Mouse (Mus musculus) neural tube, embryonic 11.5 days (tissue): ENCODE measurements around the gene Mrpl47. TPM values are rescaled to one million over a fixed set of nuclear protein-coding genes. Genes with fewer than 3 reads are reported as not detected.
"Not testable (repeated sequence)": the region's sequence is repeated elsewhere in the genome, so short reads cannot be mapped to it uniquely, and the experiment has no call there.

Source experiments
- ATAC-seq: fragments of 200-750 bp; cut with Nextera tagmentation; 2 replicates; pipeline ENCODE4 v1.8.0; 2017; ENCODE audit warnings: moderate number of reproducible peaks, mild to moderate bottlenecking, moderate TSS enrichment, moderate library complexity; ENCODE audit not compliant: insufficient read depth, low FRiP score, low TSS enrichment
- DNase-seq: peaks from one replicate; pipeline ENCODE4 v3.0.0-alpha.2; 2015; ENCODE audit warnings: low spot score
- H3K27ac ChIP-seq: fragments of 300-500 bp; sonication (generic); 2 replicates; pipeline ENCODE4 v1.5.1; 2014; ENCODE audit warnings: low read depth, mild to moderate bottlenecking, low read length
- H3K27me3 ChIP-seq: fragments of 300-500 bp; sonication (generic); 2 replicates; pipeline ENCODE4 v1.6.1; 2014; ENCODE audit warnings: mild to moderate bottlenecking, low read length, mixed read lengths; ENCODE audit not compliant: control insufficient read depth, insufficient read depth
- H3K36me3 ChIP-seq: fragments of 300-500 bp; sonication (generic); 2 replicates; pipeline ENCODE4 v1.6.1; 2014; ENCODE audit warnings: mild to moderate bottlenecking, low read length, moderate library complexity, mixed read lengths; ENCODE audit not compliant: control insufficient read depth, insufficient read depth
- H3K4me1 ChIP-seq: fragments of 300-500 bp; sonication (generic); 2 replicates; pipeline ENCODE4 v1.6.1; 2014; ENCODE audit warnings: low read length, mixed read lengths; ENCODE audit not compliant: control insufficient read depth, insufficient read depth
- H3K4me2 ChIP-seq: fragments of 300-500 bp; sonication (generic); 2 replicates; pipeline ENCODE4 v1.6.1; 2014; ENCODE audit warnings: low read depth, mild to moderate bottlenecking, moderate library complexity
- H3K4me3 ChIP-seq: fragments of 300-500 bp; sonication (generic); 2 replicates; pipeline ENCODE4 v1.5.1; 2014; ENCODE audit warnings: low read depth, low read length
- H3K9ac ChIP-seq: fragments of 300-500 bp; sonication (generic); 2 replicates; pipeline ENCODE4 v1.6.1; 2014; ENCODE audit warnings: mild to moderate bottlenecking, low read length
- H3K9me3 ChIP-seq: fragments of 300-500 bp; sonication (generic); 2 replicates; pipeline ENCODE4 v1.6.1; 2016; ENCODE audit warnings: low read length; ENCODE audit not compliant: control insufficient read depth
- WGBS: fragments of 180-500 bp; shearing (Covaris S2); extraction: QIAGEN DNeasy Blood & Tissue Kit; methylation state at CpG from one replicate; pipeline ENCODE4 v1.1.7; 2014; 5-methylcytosine and 5-hydroxymethylcytosine counted together
- polyA plus RNA-seq: library from polyadenylated mRNA; unstranded; fragments of >200 nt; fragmentation: Nextera tagmentation; extraction: Ambion mirVana; gene quantifications from 2 replicates; pipeline ENCODE4 v1.2.1, GENCODE M21; 2014

The Mrpl47 gene
- polyA plus RNA-seq, 1 experiment from 2014 or later: 42.1 TPM

- H3K9me3 ChIP-seq: no peaks in the 10 kb centered on the region
- H3K4me2 ChIP-seq: no peak overlapping the region
- ATAC-seq (no peak), DNase-seq (no peak)
- H3K9ac ChIP-seq: no peak overlapping the region
- no peak overlapping the region for H3K4me3 ChIP-seq
- H3K27me3 ChIP-seq: no peaks in the 10 kb centered on the region
- peaks cover 18% of the 10 kb centered on the region for H3K36me3 ChIP-seq
- peaks cover 7% of the 10 kb centered on the region; the same call in 1 of the 2 replicates for H3K4me1 ChIP-seq
- H3K27ac ChIP-seq: no peak overlapping the region
- WGBS: 87% methylated on average over 3 of the region's 3 CpGs
These were observed 23.7 kb downstream of the Mrpl47 start for GRCm38 (mm10) chr3:32713711-32714110.

GRCm38 (mm10) chr3:32709388-32709787 lies 28.0 kb downstream of the Mrpl47 start:
- Histone ChIP-seq H3K9me3 (no peaks in the 10 kb centered on the region), H3K9ac (peak overlapping the region; percentile 94), H3K36me3 (peaks cover 7% of the 10 kb centered on the region; the same call in 1 of the 2 replicates), H3K4me1 (peaks cover 7% of the 10 kb centered on the region; the same call in 1 of the 2 replicates), H3K27me3 (no peaks in the 10 kb centered on the region), H3K4me3 (peak overlapping the region; percentile 98), H3K4me2 (peak overlapping the region; percentile 72), H3K27ac (peak overlapping the region; percentile 93)
- 9% methylated on average over 9 of the region's 9 CpGs for WGBS
- no peak for ATAC-seq
- DNase-seq: no peak

- Histone ChIP-seq H3K27ac (peak overlapping the region; percentile 93), H3K9ac (peak overlapping the region; percentile 94), H3K4me1 (peaks cover 7% of the 10 kb centered on the region; the same call in 1 of the 2 replicates), H3K27me3 (no peaks in the 10 kb centered on the region), H3K9me3 (no peaks in the 10 kb centered on the region), H3K4me3 (peak overlapping the region; percentile 98), H3K4me2 (peak overlapping the region; percentile 72), H3K36me3 (0 out of 2 replicates have a peak, but pooled peaks cover 3% of the 10 kb centered on the region)
- ATAC-seq: peak; percentile 100
- WGBS: under 1% methylated on average over 87 of the region's 90 CpGs
- peak; percentile 98 for DNase-seq
These were observed 28.8 kb downstream of the Mrpl47 start for GRCm38 (mm10) chr3:32708368-32709231.

- Histone ChIP-seq H3K9me3 (no peaks in the 10 kb centered on the region), H3K27ac (no peak overlapping the region), H3K36me3 (0 out of 2 replicates have a peak, but pooled peaks cover under 1% of the 10 kb centered on the region), H3K4me2 (peak overlapping the region; percentile 38), H3K4me3 (peak overlapping the region; percentile 98), H3K9ac (no peak overlapping the region), H3K27me3 (no peaks in the 10 kb centered on the region), H3K4me1 (peaks cover 7% of the 10 kb centered on the region; the same call in 1 of the 2 replicates)
- ATAC-seq: no peak
- no peak for DNase-seq
- WGBS: 5% methylated on average over 4 of the region's 4 CpGs
These were observed 29.4 kb downstream of the Mrpl47 start for GRCm38 (mm10) chr3:32708052-32708367.

- H3K27me3 ChIP-seq, H3K9ac ChIP-seq, DNase-seq, ATAC-seq, H3K36me3 ChIP-seq, H3K4me2 ChIP-seq, H3K27ac ChIP-seq, H3K4me1 ChIP-seq, H3K9me3 ChIP-seq, H3K4me3 ChIP-seq: not testable (repeated sequence)
- WGBS: 85% methylated on average over 9 of the region's 9 CpGs
These were observed 31.6 kb downstream of the Mrpl47 start, which contains the start of gene Actl6a for GRCm38 (mm10) chr3:32705647-32706348. Gene Actl6a, plus strand, starts transcription at chr3:32706298.

- not testable (repeated sequence) for H3K4me3 ChIP-seq, H3K9ac ChIP-seq, ATAC-seq, DNase-seq, H3K36me3 ChIP-seq, H3K27ac ChIP-seq, H3K4me2 ChIP-seq, H3K9me3 ChIP-seq, H3K27me3 ChIP-seq, H3K4me1 ChIP-seq
- 91% methylated on average over 10 of the region's 10 CpGs for WGBS
These were observed 32.8 kb downstream of the Mrpl47 start for GRCm38 (mm10) chr3:32704632-32705031.

GRCm38 (mm10) chr3:32704021-32704420 lies 33.4 kb downstream of the Mrpl47 start:
- 91% methylated on average over 6 of the region's 6 CpGs for WGBS

GRCm38 (mm10) chr3:32698228-32698863 lies 39.1 kb downstream of the Mrpl47 start:
- DNase-seq (peak; percentile 88), ATAC-seq (no peak)
- H3K36me3 ChIP-seq: no peaks in the 10 kb centered on the region
- H3K9ac ChIP-seq: no peak overlapping the region
- no peak overlapping the region for H3K4me2 ChIP-seq
- H3K9me3 ChIP-seq: no peaks in the 10 kb centered on the region
- no peak overlapping the region for H3K4me3 ChIP-seq
- H3K27me3 ChIP-seq: no peaks in the 10 kb centered on the region
- no peak overlapping the region for H3K27ac ChIP-seq
- 43% methylated on average over 7 of the region's 7 CpGs for WGBS
- no peaks in the 10 kb centered on the region for H3K4me1 ChIP-seq

More at GRCm38 (mm10) chr3:32704021-32704420, 33.4 kb downstream of the Mrpl47 start:
- H3K9me3 ChIP-seq, ATAC-seq, H3K27ac ChIP-seq, H3K4me3 ChIP-seq, H3K36me3 ChIP-seq, DNase-seq, H3K4me1 ChIP-seq, H3K9ac ChIP-seq, H3K27me3 ChIP-seq, H3K4me2 ChIP-seq: not testable (repeated sequence)
